Mouse (Mus musculus) forebrain, embryonic 15.5 days (tissue): Measurements from ENCODE around the gene Dcaf5. TPM values are rescaled to one million over a fixed set of nuclear protein-coding genes. Genes with fewer than 3 reads are reported as not detected.

Experiments used
- ATAC-seq: fragments of 200-750 bp; cut with Nextera tagmentation; replicated peaks from 2 replicates; pipeline ENCODE4 v1.8.0; 2017; ENCODE audit warnings: mild to moderate bottlenecking, moderate TSS enrichment, moderate library complexity
- H3K27ac ChIP-seq: fragments of 300-500 bp; sonication (generic); replicated peaks from 2 replicates; pipeline ENCODE4 v1.5.1; 2015; ENCODE audit warnings: mild to moderate bottlenecking, inconsistent platforms
- H3K27me3 ChIP-seq: fragments of 300-500 bp; sonication (generic); 2 replicates; pipeline ENCODE4 v1.6.1; 2015; ENCODE audit warnings: inconsistent platforms
- H3K36me3 ChIP-seq: fragments of 300-500 bp; sonication (generic); 2 replicates; pipeline ENCODE4 v1.6.1; 2015; ENCODE audit warnings: mild to moderate bottlenecking, inconsistent platforms
- H3K4me1 ChIP-seq: fragments of 300-500 bp; sonication (generic); 2 replicates; pipeline ENCODE4 v1.6.1; 2015; ENCODE audit warnings: inconsistent platforms
- H3K4me2 ChIP-seq: fragments of 300-500 bp; sonication (generic); replicated peaks from 2 replicates; pipeline ENCODE4 v1.6.1; 2015; ENCODE audit warnings: mild to moderate bottlenecking, inconsistent platforms
- H3K4me3 ChIP-seq: fragments of 300-500 bp; sonication (generic); 2 replicates; pipeline ENCODE4 v1.5.1; 2015; ENCODE audit warnings: mild to moderate bottlenecking, inconsistent platforms
- H3K9ac ChIP-seq: fragments of 300-500 bp; sonication (generic); replicated peaks from 2 replicates; pipeline ENCODE4 v1.6.1; 2015; ENCODE audit warnings: mild to moderate bottlenecking, inconsistent platforms
- H3K9me3 ChIP-seq: fragments of 300-500 bp; sonication (generic); 2 replicates; pipeline ENCODE4 v1.6.1; 2016; ENCODE audit warnings: inconsistent platforms
- WGBS: fragments of 180-500 bp; shearing (Covaris S2); methylation state at CpG from one replicate; pipeline ENCODE4 v1.1.7; 2015; ENCODE audit warnings: mixed read lengths; 5-methylcytosine and 5-hydroxymethylcytosine counted together
- polyA plus RNA-seq: library from polyadenylated mRNA; unstranded; fragments of >200 nt; fragmentation: Nextera tagmentation; extraction: Ambion mirVana; gene quantifications from 2 replicates; pipeline ENCODE4 v1.2.1, GENCODE M21; 2015

Dcaf5 gene
- polyA plus RNA-seq, 1 experiment from 2014 or later = 21.0 TPM

- Histone ChIP-seq H3K4me2 (no peak overlapping the region), H3K9me3 (no peaks in the 10 kb centered on the region), H3K9ac (no peak overlapping the region), H3K27me3 (no peaks in the 10 kb centered on the region), H3K4me3 (no peak overlapping the region), H3K36me3 (no peaks in the 10 kb centered on the region), H3K4me1 (no peaks in the 10 kb centered on the region), H3K27ac (no peak overlapping the region)
- ATAC-seq = no peak
- WGBS = 81% methylated on average over 9 of the region's 9 CpGs
These were observed 8.2 kb upstream of the Dcaf5 start for GRCm38 (mm10) chr12:80444525-80445109.

- Histone ChIP-seq H3K36me3 (no peaks in the 10 kb centered on the region), H3K9me3 (no peaks in the 10 kb centered on the region), H3K4me1 (peaks cover 4% of the 10 kb centered on the region; the same call in 1 of the 2 replicates), H3K9ac (no peak overlapping the region), H3K27ac (no peak overlapping the region), H3K4me3 (no peak overlapping the region), H3K4me2 (no peak overlapping the region), H3K27me3 (no peaks in the 10 kb centered on the region)
- 74% methylated on average over 2 of the region's 2 CpGs for WGBS
- no peak for ATAC-seq
These were observed 4.6 kb upstream of the Dcaf5 start for GRCm38 (mm10) chr12:80440957-80441356.

- Histone ChIP-seq H3K4me3 (peak overlapping the region; percentile 92), H3K9me3 (no peaks in the 10 kb centered on the region), H3K4me2 (peak overlapping the region; percentile 74), H3K9ac (peak overlapping the region; percentile 81), H3K27me3 (no peaks in the 10 kb centered on the region), H3K27ac (peak overlapping the region; percentile 96), H3K4me1 (peaks cover 19% of the 10 kb centered on the region), H3K36me3 (no peaks in the 10 kb centered on the region)
- WGBS = 30% methylated on average over 4 of the region's 4 CpGs
- no peak for ATAC-seq
These were observed 762 bp upstream of the Dcaf5 start for GRCm38 (mm10) chr12:80437051-80437675.

- Histone ChIP-seq H3K4me2 (peak overlapping the region; percentile 74), H3K9me3 (no peaks in the 10 kb centered on the region), H3K27ac (peak overlapping the region; percentile 96), H3K4me1 (peaks cover 19% of the 10 kb centered on the region), H3K27me3 (no peaks in the 10 kb centered on the region), H3K36me3 (no peaks in the 10 kb centered on the region), H3K9ac (peak overlapping the region; percentile 81), H3K4me3 (peak overlapping the region; percentile 92)
- ATAC-seq = peak; percentile 35
- 0% methylated on average over 7 of the region's 10 CpGs for WGBS
These were observed 514 bp downstream of the Dcaf5 start for GRCm38 (mm10) chr12:80435887-80436286.

GRCm38 (mm10) chr12:80434961-80435691, 1.3 kb downstream of the Dcaf5 start:
- peak; percentile 80 for ATAC-seq
- H3K4me2 ChIP-seq = peak overlapping the region; percentile 74
- no peaks in the 10 kb centered on the region for H3K27me3 ChIP-seq
- no peaks in the 10 kb centered on the region for H3K36me3 ChIP-seq
- H3K9ac ChIP-seq = peak overlapping the region; percentile 81
- WGBS = under 1% methylated on average over 38 of the region's 64 CpGs
- H3K27ac ChIP-seq = peak overlapping the region; percentile 96
- H3K4me3 ChIP-seq = peak overlapping the region; percentile 92
- H3K4me1 ChIP-seq = peaks cover 19% of the 10 kb centered on the region
- no peaks in the 10 kb centered on the region for H3K9me3 ChIP-seq

- Histone ChIP-seq H3K9ac (peak overlapping the region; percentile 81), H3K4me3 (peak overlapping the region; percentile 92), H3K27ac (peak overlapping the region; percentile 96), H3K27me3 (no peaks in the 10 kb centered on the region), H3K4me2 (peak overlapping the region; percentile 74), H3K4me1 (peaks cover 19% of the 10 kb centered on the region), H3K36me3 (no peaks in the 10 kb centered on the region), H3K9me3 (no peaks in the 10 kb centered on the region)
- 9% methylated on average over 8 of the region's 10 CpGs for WGBS
- no peak for ATAC-seq
These were observed 1.8 kb downstream of the Dcaf5 start for GRCm38 (mm10) chr12:80434601-80434960.

- Histone ChIP-seq H3K9ac (no peak overlapping the region), H3K4me3 (no peak overlapping the region), H3K9me3 (no peaks in the 10 kb centered on the region), H3K36me3 (no peaks in the 10 kb centered on the region; the same call in 1 of the 2 replicates), H3K27ac (no peak overlapping the region), H3K4me1 (peaks cover 19% of the 10 kb centered on the region), H3K4me2 (no peak overlapping the region), H3K27me3 (no peaks in the 10 kb centered on the region)
- WGBS = 78% methylated on average over 4 of the region's 4 CpGs
- no peak for ATAC-seq
These were observed 3.1 kb downstream of the Dcaf5 start for GRCm38 (mm10) chr12:80433266-80433665.

- no peaks in the 10 kb centered on the region for H3K27me3 ChIP-seq
- no peak for ATAC-seq
- H3K9me3 ChIP-seq = no peaks in the 10 kb centered on the region
- peaks cover 3% of the 10 kb centered on the region; the same call in 1 of the 2 replicates for H3K36me3 ChIP-seq
- H3K4me3 ChIP-seq = no peak overlapping the region
- no peaks in the 10 kb centered on the region for H3K4me1 ChIP-seq
- H3K9ac ChIP-seq = no peak overlapping the region
- 88% methylated on average over 3 of the region's 3 CpGs for WGBS
- H3K4me2 ChIP-seq = no peak overlapping the region
- no peak overlapping the region for H3K27ac ChIP-seq
These were observed 8.7 kb downstream of the Dcaf5 start for GRCm38 (mm10) chr12:80427683-80428082.

GRCm38 (mm10) chr12:80415100-80415499, 21.3 kb downstream of the Dcaf5 start:
- Histone ChIP-seq H3K27me3 (no peaks in the 10 kb centered on the region), H3K27ac (no peak overlapping the region), H3K4me1 (no peaks in the 10 kb centered on the region), H3K9me3 (no peaks in the 10 kb centered on the region), H3K4me3 (no peak overlapping the region), H3K36me3 (peaks cover 18% of the 10 kb centered on the region), H3K9ac (no peak overlapping the region), H3K4me2 (no peak overlapping the region)
- WGBS = 83% methylated on average over 2 of the region's 2 CpGs
- no peak for ATAC-seq

GRCm38 (mm10) chr12:80410855-80411254, 25.5 kb downstream of the Dcaf5 start:
- 93% methylated on average over 8 of the region's 8 CpGs for WGBS
- no peaks in the 10 kb centered on the region for H3K27me3 ChIP-seq
- H3K4me1 ChIP-seq = no peaks in the 10 kb centered on the region
- no peak overlapping the region for H3K9ac ChIP-seq
- H3K9me3 ChIP-seq = no peaks in the 10 kb centered on the region
- no peak overlapping the region for H3K27ac ChIP-seq
- H3K36me3 ChIP-seq = peaks cover 18% of the 10 kb centered on the region; the same call in 1 of the 2 replicates
- no peak overlapping the region for H3K4me3 ChIP-seq
- H3K4me2 ChIP-seq = no peak overlapping the region
- no peak for ATAC-seq

- Histone ChIP-seq H3K36me3 (peaks cover 2% of the 10 kb centered on the region; the same call in 1 of the 2 replicates), H3K4me2 (no peak overlapping the region), H3K27ac (no peak overlapping the region), H3K4me3 (no peak overlapping the region), H3K4me1 (no peaks in the 10 kb centered on the region), H3K9ac (no peak overlapping the region), H3K27me3 (no peaks in the 10 kb centered on the region), H3K9me3 (no peaks in the 10 kb centered on the region)
- 53% methylated on average over 3 of the region's 3 CpGs for WGBS
- ATAC-seq = no peak
These were observed 28.6 kb downstream of the Dcaf5 start for GRCm38 (mm10) chr12:80407824-80408223.

GRCm38 (mm10) chr12:80406650-80407049, 29.8 kb downstream of the Dcaf5 start:
- H3K4me3 ChIP-seq = no peak overlapping the region
- peaks cover 9% of the 10 kb centered on the region for H3K36me3 ChIP-seq
- no peaks in the 10 kb centered on the region for H3K9me3 ChIP-seq
- WGBS = 37% methylated on average over 3 of the region's 3 CpGs
- no peak overlapping the region for H3K27ac ChIP-seq
- H3K9ac ChIP-seq = no peak overlapping the region
- ATAC-seq = no peak
- H3K27me3 ChIP-seq = no peaks in the 10 kb centered on the region
- H3K4me1 ChIP-seq = no peaks in the 10 kb centered on the region
- H3K4me2 ChIP-seq = no peak overlapping the region
